Mouse (Mus musculus) ES-E14 (cell line): ENCODE results near the gene Cidec.

ENCODE experiments used
- HCFC1 ChIP-seq: IDR thresholded peaks from 2 replicates; pipeline ENCODE4 v1.6.1; 2012; ENCODE audit warnings: low read length, inconsistent platforms, borderline replicate concordance; ENCODE audit not compliant: insufficient read depth
- ZC3H11A ChIP-seq: IDR thresholded peaks from 2 replicates; pipeline ENCODE4 v1.6.1; 2012; ENCODE audit warnings: low read depth, mild to moderate bottlenecking, inconsistent platforms, low read length, borderline replicate concordance
- ZNF384 ChIP-seq: IDR thresholded peaks from 2 replicates; pipeline ENCODE4 v1.6.1; 2012; ENCODE audit warnings: low read depth, low read length, inconsistent platforms

- TF ChIP-seq ZC3H11A (no peak), ZNF384 (no peak), HCFC1 (no peak)
Observed at GRCm38 (mm10) chr6:113410001-113410400, 25.6 kb downstream of the Cidec start.
